Mouse (Mus musculus) lung, embryonic 14.5 days (tissue): Measurements from ENCODE around the gene Echs1. TPM values are rescaled to one million over a fixed set of nuclear protein-coding genes. Genes with fewer than 3 reads are reported as not detected.
A peak's percentile ranks its signal among the peaks of the same experiment; 100 is the strongest.

ENCODE experiments used
- ATAC-seq: fragments of 200-750 bp; cut with Nextera tagmentation; 2 replicates; pipeline ENCODE4 v1.8.0; 2017; ENCODE audit warnings: mild to moderate bottlenecking, moderate TSS enrichment, moderate library complexity; ENCODE audit not compliant: insufficient read depth
- DNase-seq: peaks from one replicate; pipeline ENCODE4 v3.0.0-alpha.2; 2015
- H3K27ac ChIP-seq: fragments of 300-500 bp; sonication (generic); 2 replicates; pipeline ENCODE4 v1.5.1; 2014; ENCODE audit warnings: low read depth, mild to moderate bottlenecking, moderate library complexity
- H3K27me3 ChIP-seq: fragments of 300-500 bp; sonication (generic); 2 replicates; pipeline ENCODE4 v1.6.1; 2014; ENCODE audit warnings: low read length, control low read depth; ENCODE audit not compliant: insufficient read depth
- H3K36me3 ChIP-seq: fragments of 300-500 bp; sonication (generic); 2 replicates; pipeline ENCODE4 v1.6.1; 2014; ENCODE audit warnings: control low read depth; ENCODE audit not compliant: insufficient read depth
- H3K4me1 ChIP-seq: fragments of 300-500 bp; sonication (generic); 2 replicates; pipeline ENCODE4 v1.6.1; 2014; ENCODE audit warnings: antibody characterized with exemption, control low read depth; ENCODE audit not compliant: insufficient read depth
- H3K4me2 ChIP-seq: fragments of 300-500 bp; sonication (generic); 2 replicates; pipeline ENCODE4 v1.6.1; 2014; ENCODE audit warnings: mild to moderate bottlenecking
- H3K4me3 ChIP-seq: fragments of 300-500 bp; sonication (generic); 2 replicates; pipeline ENCODE4 v1.5.1; 2014; ENCODE audit warnings: low read depth, low read length
- H3K9ac ChIP-seq: fragments of 300-500 bp; sonication (generic); 2 replicates; pipeline ENCODE4 v1.6.1; 2014
- H3K9me3 ChIP-seq: fragments of 300-500 bp; sonication (generic); 2 replicates; pipeline ENCODE4 v1.6.1; 2016; ENCODE audit warnings: low read depth, low read length, control low read depth
- CTCF ChIP-seq: IDR thresholded peaks from 2 replicates; pipeline ENCODE4 v1.5.1; 2016; ENCODE audit warnings: antibody characterized with exemption, low read depth
- WGBS: fragments of 180-500 bp; shearing (Covaris S2); extraction: QIAGEN DNeasy Blood & Tissue Kit; methylation state at CpG from one replicate; pipeline ENCODE4 v1.1.7; 2014; 5-methylcytosine and 5-hydroxymethylcytosine counted together
- polyA plus RNA-seq: library from polyadenylated mRNA; unstranded; fragments of >200 nt; fragmentation: Nextera tagmentation; extraction: Ambion mirVana; gene quantifications from 2 replicates; pipeline ENCODE4 v1.2.1, GENCODE M21; 2014

Gene Echs1
- polyA plus RNA-seq, 1 experiment from 2014 or later: 148 TPM

DNA sequence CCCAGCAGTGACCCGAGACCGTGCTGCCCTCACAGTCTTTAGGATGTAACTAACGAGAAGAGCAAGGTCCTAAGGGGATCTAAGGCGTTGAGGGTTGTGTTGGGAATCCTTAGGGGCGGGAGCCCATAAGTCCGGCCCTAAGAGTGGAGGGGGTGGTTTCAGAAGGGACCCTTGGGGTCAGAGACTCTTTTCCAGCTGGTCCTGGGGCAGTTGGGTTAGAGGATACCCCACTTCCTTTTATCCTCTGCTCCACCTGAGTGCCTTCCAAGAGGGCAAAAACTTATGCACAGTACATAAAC lies 54.5 kb downstream of the Echs1 start:
- no peak overlapping the region for H3K27ac ChIP-seq
- H3K4me1 ChIP-seq: 0 out of 2 replicates have a peak, but pooled peaks cover 6% of the 10 kb centered on the region
- no peak for TF ChIP-seq CTCF
- peaks cover 67% of the 10 kb centered on the region for H3K27me3 ChIP-seq
- H3K4me2 ChIP-seq: peak overlapping the region; percentile 74
- H3K9ac ChIP-seq: no peak overlapping the region
- DNase-seq (no peak), ATAC-seq (no peak)
- WGBS: 4% methylated on average over 6 of the region's 6 CpGs
- H3K36me3 ChIP-seq: no peaks in the 10 kb centered on the region
- peak overlapping the region; percentile 36; the same call in 1 of the 2 replicates for H3K4me3 ChIP-seq
- no peaks in the 10 kb centered on the region for H3K9me3 ChIP-seq

DNA sequence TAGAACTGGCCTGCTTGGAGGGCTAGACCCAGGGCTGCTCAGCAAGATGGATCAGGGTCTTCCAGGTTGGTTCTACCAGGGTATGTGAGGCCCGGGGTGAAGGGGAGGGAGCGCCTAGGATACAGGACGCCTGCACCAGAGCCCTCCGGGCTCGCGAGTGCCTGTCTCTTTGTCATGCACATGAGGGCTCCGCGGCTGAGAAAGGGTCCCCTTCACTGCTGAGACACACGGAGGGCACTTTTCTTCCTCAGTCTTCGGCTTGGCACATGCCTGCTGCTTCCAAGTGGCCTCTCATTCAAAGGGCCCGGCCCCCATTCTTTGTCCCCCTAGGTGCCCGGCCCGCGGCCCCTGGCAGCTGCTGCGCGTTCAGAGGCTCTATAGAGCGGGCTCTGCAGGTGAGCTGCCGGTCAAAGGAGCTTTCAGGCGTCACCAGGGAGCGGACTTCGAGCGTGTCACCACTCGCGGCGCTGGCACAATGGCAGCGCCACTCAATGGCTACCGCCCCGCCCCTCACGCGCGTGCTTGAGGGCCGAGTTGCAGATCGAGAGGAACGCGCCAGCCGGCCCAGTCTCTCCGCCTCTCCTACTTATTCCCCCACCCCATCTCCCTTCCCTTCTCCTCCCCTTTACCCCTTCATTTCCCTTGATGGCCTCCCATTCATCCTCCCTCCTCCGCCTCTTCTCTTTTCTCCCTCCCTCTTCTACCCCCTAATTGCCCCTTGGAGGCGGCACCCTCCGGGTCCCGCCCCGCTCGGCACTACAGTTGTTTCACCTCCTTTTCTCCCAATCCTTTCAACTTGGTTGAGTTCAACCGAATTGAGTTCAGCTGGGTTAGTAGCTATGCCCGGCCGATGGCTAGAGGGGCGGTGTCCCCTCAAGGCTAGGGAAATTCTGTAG lies 55.1 kb downstream of the Echs1 start:
- Histone ChIP-seq H3K9me3 (no peaks in the 10 kb centered on the region), H3K4me2 (peak overlapping the region; percentile 74), H3K27me3 (peaks cover 68% of the 10 kb centered on the region), H3K36me3 (no peaks in the 10 kb centered on the region), H3K4me1 (0 out of 2 replicates have a peak, but pooled peaks cover 6% of the 10 kb centered on the region), H3K9ac (peak overlapping the region; percentile 40), H3K4me3 (peak overlapping the region; percentile 36), H3K27ac (no peak overlapping the region)
- WGBS: 2% methylated on average over 47 of the region's 47 CpGs
- peak; percentile 29; the same call in 1 of the 2 replicates for ATAC-seq
- TF ChIP-seq CTCF: no peak
- DNase-seq: peak; percentile 70

DNA sequence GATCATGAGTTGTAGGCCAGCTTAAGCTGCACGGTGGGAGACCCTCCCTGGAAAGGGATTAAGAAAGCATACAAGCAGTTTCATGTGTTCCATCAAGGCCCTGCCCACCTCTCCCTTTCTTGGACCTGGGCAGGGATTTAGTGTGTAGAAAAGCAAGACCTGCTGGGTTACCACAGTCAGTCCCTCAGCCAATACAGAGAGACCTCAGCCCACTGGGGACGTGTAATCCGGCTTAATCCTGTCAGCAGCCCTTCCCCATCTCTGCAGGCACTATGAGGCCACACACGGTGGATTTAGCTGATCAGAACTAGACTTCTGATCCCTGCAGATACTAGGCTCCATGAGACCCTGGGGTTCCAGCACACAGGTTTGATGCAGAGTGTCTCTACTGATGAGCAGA lies 56.7 kb downstream of the Echs1 start:
- ATAC-seq (no peak), DNase-seq (no peak)
- no peak overlapping the region for H3K4me2 ChIP-seq
- no peak overlapping the region for H3K4me3 ChIP-seq
- H3K27me3 ChIP-seq: peaks cover 72% of the 10 kb centered on the region
- WGBS: 27% methylated on average over 4 of the region's 4 CpGs
- no peak overlapping the region for H3K9ac ChIP-seq
- TF ChIP-seq CTCF: no peak
- 0 out of 2 replicates have a peak, but pooled peaks cover 6% of the 10 kb centered on the region for H3K4me1 ChIP-seq
- no peaks in the 10 kb centered on the region for H3K36me3 ChIP-seq
- no peaks in the 10 kb centered on the region for H3K9me3 ChIP-seq
- H3K27ac ChIP-seq: no peak overlapping the region

DNA sequence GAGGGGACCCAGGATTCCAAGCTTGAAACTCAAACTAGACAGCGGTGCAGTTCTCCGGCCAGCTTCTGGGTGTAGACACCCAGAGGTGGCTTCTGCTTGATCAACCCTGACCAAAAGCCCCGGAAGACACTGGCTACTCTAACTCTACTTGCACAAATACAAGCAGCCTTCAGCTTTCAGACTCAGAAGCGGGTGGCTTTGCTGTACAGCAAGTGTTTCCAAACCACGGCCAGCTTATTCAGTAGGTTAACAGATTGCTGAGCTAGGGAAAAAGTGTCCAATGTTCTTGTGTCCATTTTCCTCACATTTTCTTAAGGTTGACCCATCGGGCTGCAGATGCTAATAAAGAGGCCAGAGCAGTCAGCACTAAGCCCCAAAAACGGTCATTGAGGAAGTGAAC lies 57.7 kb downstream of the Echs1 start:
- H3K9me3 ChIP-seq: no peaks in the 10 kb centered on the region
- peak overlapping the region; percentile 42; the same call in 1 of the 2 replicates for H3K9ac ChIP-seq
- 0 out of 2 replicates have a peak, but pooled peaks cover 6% of the 10 kb centered on the region for H3K4me1 ChIP-seq
- peak overlapping the region; percentile 42 for H3K4me3 ChIP-seq
- DNase-seq (peak; percentile 5), ATAC-seq (no peak)
- 26% methylated on average over 7 of the region's 7 CpGs for WGBS
- H3K27ac ChIP-seq: no peak overlapping the region
- H3K36me3 ChIP-seq: no peaks in the 10 kb centered on the region
- H3K27me3 ChIP-seq: peaks cover 71% of the 10 kb centered on the region
- TF ChIP-seq CTCF: no peak
- peak overlapping the region; percentile 78 for H3K4me2 ChIP-seq

DNA sequence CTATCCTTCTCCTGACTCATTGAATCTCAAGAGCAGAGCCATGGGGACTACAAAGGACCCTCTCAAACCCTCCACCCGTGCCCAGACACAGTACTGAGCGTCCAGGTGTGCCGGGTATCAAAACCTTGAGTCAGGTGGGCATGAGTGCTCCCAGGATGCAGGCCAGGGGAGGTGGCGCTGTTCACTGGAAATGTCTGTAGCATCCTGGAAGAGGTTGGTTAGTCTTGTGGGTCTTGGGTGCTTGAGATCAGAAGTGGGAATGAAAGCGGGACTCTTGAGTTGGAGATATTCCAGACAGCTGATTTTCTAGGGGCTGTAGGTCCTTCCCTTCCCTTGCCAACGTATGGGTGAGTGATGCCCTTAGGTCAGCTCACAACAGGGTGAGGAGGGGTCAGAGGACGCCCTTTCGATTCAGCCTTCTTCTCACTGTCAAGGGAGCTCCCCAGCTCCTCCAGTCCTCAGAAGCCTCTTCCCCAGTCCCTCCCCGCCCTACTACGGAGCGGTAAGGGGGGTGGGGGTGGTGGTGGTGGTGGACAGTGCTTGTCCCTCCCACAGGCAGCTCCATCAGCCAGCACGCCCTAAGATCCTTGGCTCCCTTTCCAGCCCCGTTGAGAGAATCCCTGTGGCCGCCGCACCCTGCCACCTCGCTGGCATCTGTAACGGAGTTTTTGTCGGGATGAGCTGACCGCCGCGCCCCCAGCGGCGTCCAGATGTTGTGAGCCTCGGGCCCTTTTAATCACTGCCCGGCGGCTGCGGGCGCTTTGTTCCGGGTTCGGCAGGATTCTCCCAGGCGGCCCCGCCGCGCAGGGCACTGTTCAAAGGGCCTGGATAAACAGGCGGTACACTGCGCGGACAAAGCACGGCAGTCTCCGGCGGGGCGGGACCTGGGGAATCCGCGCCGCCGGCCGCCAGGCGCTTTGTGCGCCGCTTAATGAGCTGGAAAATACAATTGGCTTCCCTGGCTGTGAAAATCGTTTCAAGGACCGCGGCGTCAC lies 58.6 kb downstream of the Echs1 start:
- TF ChIP-seq CTCF: peak; percentile 26; the same call in 1 of the 2 replicates
- Histone ChIP-seq H3K27me3 (peaks cover 70% of the 10 kb centered on the region), H3K9me3 (no peaks in the 10 kb centered on the region), H3K4me2 (peak overlapping the region; percentile 78), H3K36me3 (no peaks in the 10 kb centered on the region), H3K4me1 (0 out of 2 replicates have a peak, but pooled peaks cover 6% of the 10 kb centered on the region), H3K4me3 (peak overlapping the region; percentile 42), H3K9ac (peak overlapping the region; percentile 42; the same call in 1 of the 2 replicates), H3K27ac (no peak overlapping the region)
- 3% methylated on average over 53 of the region's 53 CpGs for WGBS
- DNase-seq (peak; percentile 74), ATAC-seq (peak; percentile 71)

Other genes starting within 250 kb of the Echs1 start
- gene Kndc1, start 221.8 kb downstream of the Echs1 start, polyA plus RNA-seq: 0.45 and 0.53 TPM in 2 replicates
- gene Utf1, start 172.7 kb downstream of the Echs1 start, polyA plus RNA-seq: 0.14 TPM in 1 of 2 replicates, not detected in the other
- gene 6430531B16Rik, start 137.7 kb downstream of the Echs1 start, polyA plus RNA-seq: 0.30 and 0.37 TPM in 2 replicates
- 1.7 and 2.0 TPM in 2 replicates for gene Adam8, start 123.9 kb downstream of the Echs1 start, polyA plus RNA-seq
- 39.1 and 39.5 TPM in 2 replicates for gene Zfp511, start 80.1 kb downstream of the Echs1 start, polyA plus RNA-seq
- 63.0 and 65.8 TPM in 2 replicates for gene Tubgcp2, start 79.8 kb downstream of the Echs1 start, polyA plus RNA-seq
- not detected in 2 replicates for gene Msx3, start 67.4 kb downstream of the Echs1 start, polyA plus RNA-seq
- gene Caly, start 33.9 kb downstream of the Echs1 start, polyA plus RNA-seq: 0.46 TPM in 1 of 2 replicates, not detected in the other
- gene Prap1, start 23.1 kb downstream of the Echs1 start, polyA plus RNA-seq: 0.43 TPM in 1 of 2 replicates, not detected in the other
- 10.5 and 16.5 TPM in 2 replicates for gene Fuom, start 14.0 kb downstream of the Echs1 start, polyA plus RNA-seq
- 21.3 and 24.8 TPM in 2 replicates for gene Paox, start 677 bp downstream of the Echs1 start, polyA plus RNA-seq
- gene Mtg1, start 21.1 kb upstream of the Echs1 start, polyA plus RNA-seq: 24.8 and 28.4 TPM in 2 replicates
- gene Sprn, start 38.4 kb upstream of the Echs1 start, polyA plus RNA-seq: 0.12 and 0.20 TPM in 2 replicates
- not detected in 2 replicates for gene Olfr522, start 48.3 kb upstream of the Echs1 start, polyA plus RNA-seq
- not detected in 2 replicates for gene Olfr523, start 56.7 kb upstream of the Echs1 start, polyA plus RNA-seq
- gene Olfr524, start 89.5 kb upstream of the Echs1 start, polyA plus RNA-seq: not detected in 2 replicates
- gene Cd163l1, start 101.8 kb upstream of the Echs1 start, polyA plus RNA-seq: not detected in 2 replicates
- gene 5830411N06Rik, start 130.8 kb upstream of the Echs1 start, polyA plus RNA-seq: not detected in 2 replicates
- gene Olfr525, start 204.4 kb upstream of the Echs1 start, polyA plus RNA-seq: not detected in 2 replicates
- not detected in 2 replicates for gene Olfr527, start 217.5 kb upstream of the Echs1 start, polyA plus RNA-seq
- gene Olfr60, start 245.2 kb upstream of the Echs1 start, polyA plus RNA-seq: not detected in 2 replicates